Mouse (Mus musculus) liver, embryonic 11.5 days (tissue): ENCODE results near the gene Abcd4. TPM values are rescaled to one million over a fixed set of nuclear protein-coding genes. Genes with fewer than 3 reads are reported as not detected.
A peak's percentile ranks its signal among the peaks of the same experiment; 100 is the strongest.

Experiments used
- ATAC-seq: fragments of 200-750 bp; cut with Nextera tagmentation; replicated peaks from 2 replicates; pipeline ENCODE4 v1.8.0; 2017; ENCODE audit warnings: moderate number of reproducible peaks, mild to moderate bottlenecking, moderate TSS enrichment, moderate library complexity; ENCODE audit not compliant: low FRiP score
- DNase-seq: peaks from one replicate; pipeline ENCODE4 v3.0.0-alpha.2; 2017; ENCODE audit warnings: low spot score
- H3K27ac ChIP-seq: fragments of 300-500 bp; sonication (generic); 2 replicates; pipeline ENCODE4 v1.5.1; 2014; ENCODE audit warnings: mild to moderate bottlenecking, low read depth, low read length, control low read depth
- H3K27me3 ChIP-seq: fragments of 300-500 bp; sonication (generic); replicated peaks from 2 replicates; pipeline ENCODE4 v1.6.1; 2014; ENCODE audit warnings: low read length, mixed read lengths; ENCODE audit not compliant: control insufficient read depth, insufficient read depth
- H3K36me3 ChIP-seq: fragments of 300-500 bp; sonication (generic); 2 replicates; pipeline ENCODE4 v1.6.1; 2014; ENCODE audit warnings: mild to moderate bottlenecking, low read length, moderate library complexity, mixed read lengths; ENCODE audit not compliant: control insufficient read depth, insufficient read depth
- H3K4me1 ChIP-seq: fragments of 300-500 bp; sonication (generic); replicated peaks from 2 replicates; pipeline ENCODE4 v1.6.1; 2014; ENCODE audit warnings: low read length, mixed read lengths; ENCODE audit not compliant: control insufficient read depth, insufficient read depth
- H3K4me2 ChIP-seq: fragments of 300-500 bp; sonication (generic); 2 replicates; pipeline ENCODE4 v1.6.1; 2014; ENCODE audit warnings: mild to moderate bottlenecking, control low read depth, moderate library complexity
- H3K4me3 ChIP-seq: fragments of 300-500 bp; sonication (generic); 2 replicates; pipeline ENCODE4 v1.5.1; 2014; ENCODE audit warnings: low read depth, low read length, control low read depth
- H3K9ac ChIP-seq: fragments of 300-500 bp; sonication (generic); 2 replicates; pipeline ENCODE4 v1.6.1; 2014; ENCODE audit warnings: low read depth, low read length, control low read depth
- H3K9me3 ChIP-seq: fragments of 300-500 bp; sonication (generic); 2 replicates; pipeline ENCODE4 v1.6.1; 2016; ENCODE audit warnings: low read length, inconsistent platforms, mixed read lengths; ENCODE audit not compliant: control insufficient read depth
- WGBS: fragments of 180-500 bp; shearing (Covaris S2); extraction: QIAGEN DNeasy Blood & Tissue Kit; methylation state at CpG from one replicate; pipeline ENCODE4 v1.1.7; 2014; 5-methylcytosine and 5-hydroxymethylcytosine counted together
- polyA plus RNA-seq: library from polyadenylated mRNA; unstranded; fragments of >200 nt; fragmentation: Nextera tagmentation; extraction: Ambion mirVana; gene quantifications from 2 replicates; pipeline ENCODE4 v1.2.1, GENCODE M21; 2014

Gene Abcd4
- polyA plus RNA-seq, 1 experiment from 2014 or later: 9.5 TPM

DNA sequence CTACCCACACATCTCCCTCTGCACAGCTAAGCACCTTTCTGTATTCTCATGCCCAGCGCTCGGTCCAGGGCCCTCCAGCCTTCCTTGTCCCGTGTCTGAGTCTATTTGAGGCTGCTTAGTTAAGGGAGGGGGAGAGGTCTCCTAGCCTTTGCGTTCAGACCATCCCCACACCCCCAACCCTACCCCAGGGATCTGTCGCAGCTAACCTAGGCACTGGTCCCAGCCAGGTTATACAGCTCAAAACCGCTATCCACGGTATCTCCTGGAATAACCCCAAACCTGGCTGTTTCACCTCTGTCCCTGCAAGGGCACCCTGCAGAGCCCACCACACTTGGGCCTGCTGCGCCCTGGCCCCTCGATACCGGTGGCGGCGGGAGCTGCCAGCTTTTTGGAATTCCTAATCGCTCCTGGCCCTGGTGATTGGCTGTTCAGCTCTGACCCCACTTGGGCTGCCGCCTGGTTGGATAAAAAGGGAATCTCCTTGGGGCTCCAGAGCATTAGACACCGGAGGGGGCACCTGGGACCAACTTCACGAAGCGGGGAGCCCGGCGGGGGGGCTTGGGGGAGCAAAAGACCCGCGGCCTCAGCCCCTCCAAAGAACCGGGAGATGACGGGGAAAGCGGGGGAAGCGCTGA is 47.8 kb downstream of the Abcd4 start, which contains the start of gene Vsx2:
Gene Vsx2, plus strand, starts transcription at position 427 of the 635 bp plus-strand sequence.
- H3K27me3 ChIP-seq: peaks cover 72% of the 10 kb centered on the region
- 0 out of 2 replicates have a peak within 1 kb of the TSS, but pooled peaks have one; percentile 13 for H3K4me2 ChIP-seq
- 4% methylated on average over 25 of the region's 25 CpGs for WGBS
- H3K4me3 ChIP-seq: no peak within 1 kb of the TSS
- 0 out of 2 replicates have a peak, but pooled peaks cover 3% of the 10 kb centered on the region for H3K4me1 ChIP-seq
- H3K9ac ChIP-seq: no peak within 1 kb of the TSS
- ATAC-seq: no peak
- H3K27ac ChIP-seq: no peak within 1 kb of the TSS
- no peak for DNase-seq
- no peaks in the 10 kb centered on the region for H3K36me3 ChIP-seq
- no peaks in the 10 kb centered on the region for H3K9me3 ChIP-seq

DNA sequence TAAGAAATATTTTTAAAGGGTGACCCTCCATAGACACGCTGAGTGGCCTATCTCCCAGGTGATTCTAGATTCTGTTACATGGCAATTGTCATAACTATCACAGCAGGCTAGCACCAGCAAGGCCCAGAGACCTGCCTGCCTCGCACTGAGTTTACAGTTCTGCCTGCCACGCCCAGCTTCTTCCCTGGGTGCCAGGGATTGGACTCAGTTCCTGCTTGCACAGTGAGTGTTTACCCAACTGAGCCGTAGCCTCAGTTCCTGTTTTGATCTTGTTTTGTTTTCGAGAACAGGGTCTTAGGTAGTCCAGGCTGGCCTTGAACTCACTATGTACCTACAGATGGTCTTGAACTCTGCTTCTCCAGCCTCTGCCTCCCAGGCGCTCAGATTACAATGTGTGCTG is 49.6 kb downstream of the Abcd4 start:
- H3K4me1 ChIP-seq: 0 out of 2 replicates have a peak, but pooled peaks cover 3% of the 10 kb centered on the region
- no peak overlapping the region for H3K4me2 ChIP-seq
- ATAC-seq (no peak), DNase-seq (no peak)
- no peak overlapping the region for H3K4me3 ChIP-seq
- H3K27me3 ChIP-seq: peaks cover 54% of the 10 kb centered on the region
- no peak overlapping the region for H3K9ac ChIP-seq
- no peak overlapping the region for H3K27ac ChIP-seq
- no peaks in the 10 kb centered on the region for H3K9me3 ChIP-seq
- no peaks in the 10 kb centered on the region for H3K36me3 ChIP-seq
- WGBS: 68% methylated on average over 6 of the region's 6 CpGs

DNA sequence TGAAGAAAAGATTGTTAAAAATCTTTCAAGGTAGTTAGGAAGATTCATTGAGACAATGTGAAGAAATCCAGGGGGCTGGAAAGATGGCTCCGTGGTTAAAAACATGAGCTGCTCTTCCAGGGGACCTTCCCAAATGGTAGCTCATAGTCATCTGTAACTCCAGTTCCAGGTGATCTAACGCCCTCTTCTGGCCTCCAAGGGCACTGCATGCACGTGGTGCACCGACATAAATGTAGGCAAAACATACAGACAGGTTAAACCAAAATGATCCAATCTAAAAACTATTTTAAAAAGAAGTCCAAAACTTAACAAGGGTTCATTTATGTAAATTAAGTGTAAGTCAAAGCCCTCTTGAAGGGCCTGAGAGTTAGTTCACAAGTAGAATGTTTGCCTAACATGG is 54.7 kb downstream of the Abcd4 start:
- Histone ChIP-seq H3K4me3 (no peak overlapping the region), H3K4me2 (no peak overlapping the region), H3K36me3 (no peaks in the 10 kb centered on the region), H3K9ac (no peak overlapping the region), H3K27ac (no peak overlapping the region), H3K4me1 (no peaks in the 10 kb centered on the region), H3K27me3 (peaks cover 4% of the 10 kb centered on the region), H3K9me3 (no peaks in the 10 kb centered on the region; the same call in 1 of the 2 replicates)
- 44% methylated on average over 4 of the region's 4 CpGs for WGBS
- DNase-seq: no peak
- no peak for ATAC-seq

DNA sequence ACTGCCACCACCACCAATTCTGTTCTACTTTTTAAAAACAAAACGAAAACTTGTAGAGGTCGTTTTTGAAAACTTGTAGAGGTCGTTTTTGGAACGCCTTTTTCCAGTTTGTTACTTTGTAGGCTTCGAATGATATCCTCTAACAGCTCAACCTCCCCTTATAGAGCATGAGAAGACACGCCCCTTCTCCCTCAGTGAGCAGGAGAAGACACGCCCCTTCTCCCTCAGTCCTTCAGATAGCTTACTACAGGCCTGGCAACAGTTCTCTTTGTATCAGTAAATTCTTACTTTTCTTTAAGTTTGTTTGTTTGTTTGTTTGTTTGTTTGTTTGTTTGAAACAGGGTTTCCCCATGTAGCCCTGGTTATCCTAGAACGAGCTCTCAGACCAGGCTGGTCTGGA is 62.0 kb downstream of the Abcd4 start:
- no peaks in the 10 kb centered on the region; the same call in 1 of the 2 replicates for H3K9me3 ChIP-seq
- no peak overlapping the region for H3K4me3 ChIP-seq
- WGBS: 61% methylated on average over 8 of the region's 8 CpGs
- no peaks in the 10 kb centered on the region for H3K36me3 ChIP-seq
- no peak overlapping the region for H3K27ac ChIP-seq
- DNase-seq: no peak
- H3K9ac ChIP-seq: no peak overlapping the region
- no peaks in the 10 kb centered on the region for H3K4me1 ChIP-seq
- no peaks in the 10 kb centered on the region for H3K27me3 ChIP-seq
- ATAC-seq: no peak
- H3K4me2 ChIP-seq: no peak overlapping the region

Other genes with a start within 250 kb of the Abcd4 start
- gene Entpd5, start 208.4 kb downstream of the Abcd4 start, polyA plus RNA-seq: 14.0 and 14.1 TPM in 2 replicates
- gene Bbof1, start 208.3 kb downstream of the Abcd4 start, polyA plus RNA-seq: 1.0 TPM in 2 replicates
- gene Rnf113a2, start 200.2 kb downstream of the Abcd4 start, polyA plus RNA-seq: 20.9 and 25.6 TPM in 2 replicates
- gene Aldh6a1, start 166.4 kb downstream of the Abcd4 start, polyA plus RNA-seq: 21.5 and 25.7 TPM in 2 replicates
- gene Lin52, start 166.0 kb downstream of the Abcd4 start, polyA plus RNA-seq: 20.2 and 21.7 TPM in 2 replicates
- not detected in 2 replicates for gene Vsx2, start 47.7 kb downstream of the Abcd4 start, polyA plus RNA-seq
- gene Vrtn, start 23.6 kb upstream of the Abcd4 start, polyA plus RNA-seq: not detected in 2 replicates
- 0.08 and 0.12 TPM in 2 replicates for gene Syndig1l, start 81.4 kb upstream of the Abcd4 start, polyA plus RNA-seq
- gene Npc2, start 155.7 kb upstream of the Abcd4 start, polyA plus RNA-seq: 40.3 and 41.7 TPM in 2 replicates
- 139 TPM in 2 replicates for gene Isca2, start 155.8 kb upstream of the Abcd4 start, polyA plus RNA-seq